Mouse (Mus musculus): ENCODE results near the gene Tssk3.

DNA sequence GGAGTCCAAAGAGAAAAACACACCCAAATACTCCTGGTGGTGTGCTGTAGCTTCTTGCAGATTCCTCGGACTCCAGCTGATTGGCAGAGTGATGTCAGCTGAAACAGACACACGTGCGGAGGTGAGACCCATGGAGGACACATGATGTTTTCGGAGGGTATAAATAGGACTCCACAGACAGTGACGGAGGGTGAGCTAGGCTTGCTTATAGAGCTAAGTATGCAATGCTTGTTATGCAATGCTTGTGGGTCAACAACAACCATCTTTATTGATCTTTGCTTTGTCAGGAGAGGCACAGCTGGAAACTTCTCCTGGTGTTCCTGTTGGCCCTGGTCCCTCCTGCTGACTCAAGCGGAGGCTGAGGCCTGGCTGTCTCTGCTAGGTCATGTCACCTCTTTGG lies 42.1 kb downstream of the Tssk3 start:
- TF ChIP-seq CTCF (IDR thresholded peaks at IDR 0.05; ENCODE audit: low read depth) (no peak), EP300 (IDR thresholded peaks at IDR 0.05; ENCODE audit: low read depth) (no peak)

Data from liver, embryonic 14.5 days (tissue).